Mouse (Mus musculus) urinary bladder, postnatal 10 days (tissue): ENCODE data around the gene Bbx.

Experiments
- DNase-seq: peaks from one replicate; pipeline ENCODE4 v3.0.0; 2022; ENCODE audit warnings: low spot score

Bbx gene

DNA sequence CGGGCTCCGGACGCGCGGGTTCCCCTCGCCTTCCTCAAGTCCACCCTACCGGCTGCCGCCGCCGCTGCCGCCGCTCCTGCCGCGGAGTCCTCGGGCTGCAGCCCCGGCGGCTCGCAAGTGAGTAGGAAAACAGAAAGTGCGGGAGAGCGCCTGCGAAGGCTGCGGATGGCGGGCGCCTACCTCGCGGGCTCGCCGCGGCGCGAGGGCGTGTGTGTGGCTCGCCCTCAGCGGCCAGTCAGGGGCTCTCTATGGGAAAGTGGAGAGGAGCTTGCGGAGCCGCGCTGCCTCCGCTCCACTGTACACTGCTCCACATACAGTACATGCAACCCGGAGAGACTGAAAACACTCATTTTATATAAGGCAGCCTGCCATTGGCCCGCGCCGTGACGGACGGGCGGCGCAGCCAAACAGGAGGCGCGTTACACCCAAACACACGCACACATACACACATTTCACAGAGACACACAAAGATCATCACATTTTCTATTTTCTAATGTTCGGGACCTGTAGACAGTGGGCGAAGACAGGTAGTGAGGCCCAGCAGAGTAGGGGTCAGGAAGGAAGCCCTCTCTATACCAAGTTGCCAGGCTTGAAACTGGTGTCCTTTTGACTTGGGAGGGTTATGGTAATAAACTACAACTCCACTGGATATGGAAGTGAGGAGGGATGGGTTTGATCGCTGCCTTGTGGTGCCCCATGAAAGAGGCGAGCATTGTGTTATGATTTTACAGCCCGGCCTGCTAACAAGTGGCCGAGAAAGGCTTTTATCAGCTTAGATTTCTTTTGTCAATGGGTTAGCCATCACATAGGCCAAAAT, at the start of gene Bbx:
Gene Bbx, minus strand, starts transcription at position 329 of the 817 bp plus-strand sequence.
- peak; percentile 68 for DNase-seq

DNA sequence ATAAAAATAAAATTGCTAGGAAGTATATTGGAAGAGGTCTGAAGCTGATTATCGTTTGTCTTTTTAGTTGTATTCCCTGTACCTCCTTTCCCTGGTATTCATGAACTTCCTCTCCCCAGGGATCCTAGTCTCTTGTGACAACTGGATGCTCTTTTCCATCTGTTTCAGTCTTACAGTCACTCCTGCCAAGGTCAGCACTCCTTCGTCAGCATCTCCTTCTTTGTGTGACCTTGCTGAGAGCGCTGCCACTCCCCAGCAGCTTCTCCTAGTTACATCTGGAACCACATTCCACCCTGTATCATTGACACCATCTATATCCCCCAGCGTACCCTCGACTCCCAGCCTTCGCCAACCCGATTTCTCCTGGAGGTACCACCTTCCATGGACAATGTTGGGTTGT, 49.7 kb upstream of the Bbx start:
- no peak for DNase-seq

DNA sequence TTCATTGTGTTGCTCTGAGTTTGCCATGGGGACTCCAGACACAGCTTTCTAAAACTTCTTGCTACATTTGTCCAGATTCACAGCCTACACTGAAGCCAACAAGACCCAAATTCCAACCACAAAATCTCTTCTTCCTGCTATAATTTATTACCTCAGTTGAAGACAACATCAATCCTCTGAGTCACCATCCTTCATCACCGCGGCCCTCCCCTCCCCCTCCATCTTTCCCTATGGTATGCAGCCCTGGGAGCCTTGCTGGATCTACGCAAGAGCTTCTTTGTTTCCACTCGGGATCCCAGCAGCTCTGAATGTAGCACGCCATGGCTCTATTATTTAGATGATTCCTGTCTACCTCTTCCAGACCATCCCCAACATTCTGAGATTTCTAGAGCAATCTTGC, 49.2 kb upstream of the Bbx start:
- DNase-seq: no peak

DNA sequence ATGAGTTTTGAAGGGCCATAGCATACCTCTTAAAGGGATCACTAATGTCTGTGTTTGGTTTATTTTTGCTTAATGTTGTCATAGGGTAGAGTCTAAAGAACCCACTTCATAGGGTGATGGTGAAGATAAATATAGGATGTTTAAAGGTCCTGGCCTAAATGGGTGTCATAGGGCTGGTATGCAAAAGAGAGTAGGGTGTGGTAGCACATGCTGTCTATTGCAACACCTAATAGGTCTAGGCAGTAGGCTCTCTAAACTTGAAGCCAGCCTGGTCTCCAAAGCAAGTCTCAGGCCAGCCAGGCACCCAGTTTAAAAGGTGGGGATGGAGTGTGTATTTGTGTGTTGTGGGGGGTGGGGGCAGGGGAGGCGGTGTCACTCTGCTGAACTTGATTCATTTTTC, 46.5 kb upstream of the Bbx start:
- no peak for DNase-seq

DNA sequence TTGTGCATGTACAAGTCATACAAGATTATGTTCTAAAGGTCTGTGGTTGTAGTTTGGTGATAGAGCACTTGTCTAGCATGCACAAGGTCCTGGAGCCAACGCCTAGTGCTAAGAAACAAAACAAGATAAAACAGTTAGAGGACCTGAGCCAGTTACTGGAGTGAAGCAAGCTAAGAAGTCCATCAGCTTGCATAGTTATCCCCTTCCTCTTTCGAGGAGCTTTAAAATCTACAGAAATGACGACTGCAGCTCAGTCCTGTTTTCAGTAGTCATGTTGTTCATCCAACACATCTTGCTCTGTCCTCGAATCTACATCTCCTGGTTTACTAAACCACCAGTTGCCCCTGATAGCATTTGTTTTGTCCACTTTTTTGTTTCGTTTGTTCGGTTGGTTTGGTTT, 45.4 kb upstream of the Bbx start:
- no peak for DNase-seq

DNA sequence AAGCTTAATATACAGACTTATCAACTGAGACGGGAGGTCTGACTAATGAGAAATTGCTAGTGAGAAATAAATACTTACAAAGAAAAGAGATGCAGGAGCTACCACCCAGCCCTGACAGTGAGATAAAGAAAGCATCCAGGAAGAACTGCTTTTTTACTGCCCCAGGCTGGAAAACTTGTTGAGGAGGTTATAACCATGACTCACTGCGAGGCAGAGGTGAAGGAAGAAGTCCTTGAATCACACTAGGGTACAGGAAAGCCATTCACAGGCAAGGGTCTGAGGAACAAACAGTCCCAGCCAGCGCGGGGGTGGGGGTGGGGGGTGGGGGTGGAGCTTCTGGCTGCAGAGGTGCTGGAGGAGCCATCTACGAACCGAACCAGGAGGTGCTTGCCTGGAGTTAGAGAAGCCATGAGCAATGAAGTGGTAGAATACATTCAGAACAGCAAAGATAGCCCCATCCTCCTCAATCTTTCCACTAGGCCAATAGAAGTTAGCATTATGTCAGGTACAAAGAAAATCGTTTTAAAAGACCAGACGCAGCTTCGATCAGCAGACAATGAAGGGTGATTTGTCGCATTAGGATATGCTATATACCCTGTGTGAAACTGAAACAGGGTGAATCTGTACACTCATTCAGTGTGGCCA, 30.2 kb upstream of the Bbx start:
- no peak for DNase-seq

DNA sequence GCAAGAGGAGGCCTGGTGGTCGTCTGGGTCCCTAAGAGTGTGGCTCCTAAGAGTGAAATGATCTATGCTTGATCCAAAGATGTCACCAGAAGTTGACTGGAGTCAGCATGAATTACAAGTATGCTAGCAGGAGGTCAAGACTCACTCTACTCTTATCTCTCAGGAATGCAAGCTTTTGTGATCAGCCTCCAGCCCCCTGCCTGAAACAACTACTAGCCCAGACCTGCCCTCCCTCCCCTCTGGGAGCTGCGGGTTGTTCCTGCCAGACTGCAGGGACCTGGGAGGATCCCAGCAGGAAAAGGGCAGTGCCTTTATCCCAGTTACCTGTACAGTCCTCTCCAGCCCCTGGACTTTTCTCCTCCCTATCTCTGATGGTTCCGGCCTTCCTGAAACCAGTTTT, 27.0 kb upstream of the Bbx start:
- no peak for DNase-seq

DNA sequence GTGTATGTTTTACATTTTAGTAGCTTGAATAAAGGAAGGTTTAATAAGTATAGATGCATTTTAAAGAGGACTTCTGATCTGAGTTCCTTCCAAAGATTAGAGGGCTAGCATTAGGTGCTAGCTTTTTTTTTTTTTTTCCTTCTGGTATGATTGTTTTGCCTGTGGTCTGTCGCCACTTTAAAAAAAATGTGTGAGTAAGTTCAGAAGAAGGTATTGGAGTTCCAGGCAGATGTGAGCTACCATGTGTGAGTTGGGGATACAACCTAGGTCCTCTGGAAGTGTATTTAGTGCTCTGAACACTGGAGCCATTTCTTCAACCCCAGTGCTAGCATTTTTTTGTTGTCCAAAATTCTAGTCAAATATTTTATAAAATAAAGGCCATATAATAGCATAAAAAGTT, 23.9 kb upstream of the Bbx start:
- no peak for DNase-seq

DNA sequence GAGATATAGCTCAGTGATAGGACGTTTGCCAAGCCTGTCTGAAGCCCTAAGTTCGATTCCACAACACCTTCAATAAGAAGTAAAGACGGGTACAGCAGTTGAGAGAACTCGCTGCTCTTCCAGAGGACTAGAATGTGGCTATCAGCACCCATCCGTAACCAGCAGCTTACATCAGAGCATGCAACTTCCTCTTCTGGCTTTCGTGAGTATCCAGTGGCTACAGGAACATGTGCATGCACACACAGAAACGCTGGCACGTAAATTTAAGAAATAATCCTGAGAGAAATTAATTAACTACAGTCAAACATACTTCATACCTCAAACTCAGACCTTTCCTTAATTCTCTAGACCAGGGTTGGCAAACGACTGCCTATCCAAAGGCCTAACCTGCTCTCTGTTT, 16.9 kb upstream of the Bbx start:
- DNase-seq: no peak

DNA sequence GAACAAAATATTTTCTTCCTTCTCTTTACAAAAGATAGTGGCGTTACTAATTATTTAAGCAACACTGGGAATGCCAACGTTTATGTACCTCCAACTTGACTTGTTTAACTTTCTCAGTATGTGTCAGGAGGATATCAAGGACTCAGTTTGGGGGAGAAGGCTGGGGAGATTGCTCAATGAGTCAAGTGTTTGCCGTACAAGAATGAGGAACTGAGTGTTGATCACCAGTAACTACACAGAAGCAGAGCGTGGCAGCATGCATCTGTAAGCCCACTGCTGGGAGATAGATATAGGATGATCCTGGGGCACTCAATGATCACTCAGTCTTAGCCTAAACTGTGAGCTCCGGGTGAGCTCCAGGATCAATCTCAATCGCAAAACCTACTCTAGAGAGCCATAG, 12.8 kb upstream of the Bbx start:
- DNase-seq: no peak

DNA sequence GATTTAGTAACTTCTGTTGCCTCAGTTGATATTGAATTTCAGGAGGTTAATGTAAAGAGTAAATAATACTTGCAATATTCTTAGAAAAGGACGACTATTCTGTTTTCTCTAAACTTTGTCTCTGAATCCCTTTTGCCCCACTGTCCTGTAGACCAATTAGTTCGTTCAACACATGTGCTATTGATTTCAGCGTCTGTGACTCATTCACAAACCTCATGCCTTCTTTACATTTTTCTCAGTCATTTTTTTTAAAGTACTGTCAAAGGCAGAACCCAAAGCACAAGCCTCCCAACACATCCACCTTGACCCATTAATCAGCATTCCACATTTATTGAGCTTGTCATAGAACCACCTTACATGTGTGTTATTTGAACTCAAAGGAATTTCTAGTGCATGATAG, 6.6 kb upstream of the Bbx start:
- no peak for DNase-seq

DNA sequence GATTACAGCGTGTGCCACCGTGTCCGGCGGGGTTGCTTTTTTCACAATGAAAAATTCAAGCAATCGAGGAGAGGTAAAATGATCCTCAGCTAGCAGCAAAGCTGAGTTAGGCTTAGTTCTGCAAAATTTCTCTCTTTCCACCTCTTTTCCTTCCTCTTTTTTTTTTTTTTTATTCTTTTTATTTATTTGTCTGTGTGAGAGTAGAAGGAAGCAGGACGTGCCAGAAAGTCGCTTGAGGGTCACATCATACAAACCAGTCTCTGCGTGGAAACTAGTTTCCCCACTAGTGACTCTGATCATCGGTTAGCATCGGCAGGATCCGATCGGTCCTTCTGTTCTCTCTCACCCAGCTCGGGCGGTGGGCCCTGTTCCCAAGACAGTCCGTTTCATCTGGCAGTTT, 5.6 kb upstream of the Bbx start:
- no peak for DNase-seq

DNA sequence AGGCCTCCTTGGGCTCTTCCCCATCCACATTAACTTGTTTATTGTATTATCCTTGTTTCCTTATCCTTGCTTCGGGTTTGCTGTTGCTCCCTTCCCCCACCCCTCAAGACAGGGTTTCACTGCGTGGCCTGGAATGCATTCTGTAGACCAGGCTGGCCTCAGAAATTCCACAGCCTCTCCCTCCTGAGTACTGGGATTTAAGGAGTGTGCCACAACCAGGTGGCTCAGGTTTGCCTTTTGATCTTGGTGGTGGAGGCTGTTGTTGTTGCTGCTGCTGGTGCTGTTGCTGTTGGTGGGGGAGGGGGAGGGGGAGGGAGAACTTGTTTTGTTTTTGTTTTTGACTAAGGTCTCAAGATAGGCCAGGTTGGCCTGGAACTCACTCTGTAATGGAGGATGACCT, 5.1 kb upstream of the Bbx start:
- no peak for DNase-seq

DNA sequence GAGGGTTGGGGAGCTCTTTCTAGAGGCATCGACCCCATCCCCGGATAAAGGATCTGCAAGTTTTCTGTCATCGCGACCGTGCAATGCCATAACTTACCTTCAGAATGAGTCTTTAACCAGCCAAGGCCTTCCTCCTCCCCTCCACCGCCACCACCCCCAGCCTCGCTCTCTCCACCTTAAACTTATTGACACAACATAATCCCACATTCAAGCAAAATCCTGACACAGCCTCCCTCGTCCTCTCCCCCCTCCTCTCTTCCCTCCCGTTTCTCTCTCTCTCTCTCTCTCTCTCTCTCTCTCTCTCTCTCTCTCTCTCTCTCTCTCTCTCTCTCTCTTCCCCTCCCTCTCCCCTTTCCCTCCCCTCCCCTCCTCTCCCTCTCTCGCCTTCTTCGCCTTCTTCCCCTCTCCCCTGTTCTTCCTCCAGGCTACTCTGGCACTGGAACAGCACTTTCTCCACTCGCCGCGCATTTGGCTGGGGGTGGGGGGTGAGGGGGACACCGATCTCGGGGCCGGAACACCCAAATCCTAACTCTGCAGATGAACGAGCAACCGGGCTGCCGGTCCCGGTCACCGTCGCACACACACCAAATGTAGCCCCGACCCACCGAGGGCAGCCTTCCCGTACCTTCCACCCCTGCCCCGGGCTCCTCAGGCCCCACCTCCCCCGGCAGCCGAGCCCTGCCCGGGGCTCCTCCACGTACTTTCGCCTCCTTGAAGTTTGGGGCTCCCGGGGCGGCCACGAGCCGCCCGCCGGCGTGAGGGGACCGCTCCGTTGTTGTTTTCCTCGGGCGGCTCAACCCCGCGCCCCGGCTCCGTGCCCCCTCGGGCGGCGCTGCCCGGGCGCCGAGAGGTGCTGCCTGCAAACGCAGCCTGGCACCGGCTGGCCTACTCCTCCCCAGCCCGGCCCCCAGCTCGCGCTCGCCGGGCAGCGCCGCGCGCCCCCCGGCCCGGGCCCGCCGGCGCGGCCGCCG, 894 bp downstream of the Bbx start:
- DNase-seq: no peak

DNA sequence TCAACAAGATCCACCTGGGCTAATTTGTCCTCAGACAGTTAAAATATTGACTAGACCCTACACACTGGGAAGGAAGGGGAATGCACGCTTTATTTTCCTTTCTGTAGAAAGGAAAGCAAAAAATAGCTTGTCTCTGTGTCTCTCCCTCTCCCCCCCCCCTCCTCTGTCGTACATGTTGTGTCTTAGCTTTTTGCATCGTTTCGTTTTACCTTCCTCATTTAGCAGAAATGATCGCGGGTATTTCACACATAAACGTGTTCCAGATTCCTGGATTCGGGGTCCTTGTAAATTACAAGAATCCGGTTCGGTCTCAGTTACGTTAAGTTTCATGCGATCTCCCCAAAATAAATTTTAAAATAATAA, 1.7 kb downstream of the Bbx start:
- DNase-seq: no peak

DNA sequence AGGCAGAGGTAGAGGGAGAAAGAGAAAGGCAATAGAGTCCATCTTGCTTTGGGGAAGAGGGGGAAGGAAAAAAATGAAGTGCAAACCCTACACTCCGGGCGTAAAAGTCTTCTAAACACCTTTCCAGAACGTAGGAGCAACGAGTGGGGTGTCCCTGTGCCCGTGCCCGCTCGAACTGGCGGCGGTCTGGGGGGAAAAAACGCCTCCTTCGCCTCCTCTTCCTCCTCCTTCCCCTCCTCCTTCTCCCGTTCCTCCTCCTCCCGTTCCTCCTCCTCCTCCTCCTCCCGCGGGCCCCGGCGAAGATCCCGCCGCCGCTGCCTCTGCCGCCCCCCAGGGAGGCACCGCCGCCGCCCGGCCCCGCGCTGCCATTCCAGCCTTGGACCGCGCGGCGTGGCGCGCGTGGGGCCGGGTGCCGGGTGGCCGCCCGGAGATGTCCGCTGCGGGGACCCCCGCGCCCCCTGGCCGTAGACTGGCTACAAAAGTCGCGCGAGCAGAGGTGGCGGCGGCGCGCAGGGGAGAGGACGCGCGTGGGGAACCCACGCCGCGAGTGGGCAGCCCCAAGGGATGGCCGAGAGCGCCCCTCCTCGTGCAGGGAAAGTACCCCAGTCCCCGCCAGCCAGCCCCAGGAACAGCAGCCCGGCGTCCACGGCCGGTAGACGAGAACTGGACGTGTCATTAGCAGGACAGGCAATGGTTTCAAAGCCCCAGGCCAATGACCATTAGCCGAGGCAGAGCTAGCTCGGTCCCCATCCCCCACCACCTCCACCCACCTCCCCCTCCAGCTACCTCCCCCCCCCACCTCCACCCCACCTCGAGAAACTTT, 2.3 kb downstream of the Bbx start:
- DNase-seq: no peak

DNA sequence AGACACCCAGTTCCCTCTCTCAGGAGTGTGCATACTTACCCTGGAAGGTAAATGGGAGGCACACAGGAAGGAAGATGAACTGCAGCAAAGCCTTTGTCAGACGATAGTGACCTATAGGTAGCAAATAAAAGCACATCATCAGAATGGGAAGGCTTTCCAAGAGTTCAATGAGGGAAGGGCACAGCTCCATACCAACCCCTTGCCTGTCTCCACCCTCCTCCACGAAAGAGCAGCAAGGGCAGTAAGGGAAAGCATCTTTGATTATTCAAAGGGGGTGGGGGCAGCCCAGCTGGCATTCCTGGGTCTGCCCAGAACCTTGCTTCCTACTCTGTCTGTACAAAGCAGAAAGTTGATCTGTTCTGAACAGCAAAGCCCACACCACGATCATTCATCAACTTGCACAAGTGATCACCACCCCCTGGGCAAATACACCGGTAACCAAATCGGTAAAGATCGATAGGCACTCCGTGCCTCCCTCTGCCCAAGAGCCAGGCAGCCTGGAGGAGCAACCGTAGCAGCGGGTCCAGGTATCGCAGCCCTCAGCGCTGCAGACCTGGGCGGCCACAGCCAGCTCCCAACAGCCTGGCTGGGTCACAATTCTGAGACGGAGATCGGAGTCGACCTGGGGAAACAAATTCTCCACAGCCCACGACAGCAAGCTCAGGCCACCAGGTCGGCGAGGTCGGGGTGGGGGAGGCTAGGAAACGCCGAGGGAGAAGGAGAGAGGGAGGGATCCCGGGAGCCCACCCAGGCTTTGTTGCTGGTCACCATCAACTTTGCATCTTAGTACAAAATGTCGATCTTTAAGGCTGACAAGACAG, 3.1 kb downstream of the Bbx start:
- no peak for DNase-seq

DNA sequence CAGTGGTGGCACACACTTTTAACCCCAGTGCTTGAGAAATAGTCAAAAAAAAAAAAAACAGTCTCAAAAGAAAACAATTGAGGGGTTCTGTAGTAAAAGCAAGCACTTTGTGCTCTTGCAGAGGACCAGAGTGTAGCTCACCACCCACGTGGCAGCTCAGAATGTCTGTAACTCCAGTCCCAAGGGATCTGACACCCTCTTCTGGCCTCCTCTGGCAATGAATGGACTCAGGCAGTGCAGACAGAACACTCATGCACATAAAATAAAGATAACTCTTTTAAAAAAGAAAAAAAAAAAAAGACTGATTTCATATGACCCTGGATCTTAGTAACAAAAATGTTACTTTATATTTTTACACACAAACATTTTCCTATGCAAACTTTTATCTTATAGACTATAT, 12.1 kb downstream of the Bbx start:
- DNase-seq: no peak

DNA sequence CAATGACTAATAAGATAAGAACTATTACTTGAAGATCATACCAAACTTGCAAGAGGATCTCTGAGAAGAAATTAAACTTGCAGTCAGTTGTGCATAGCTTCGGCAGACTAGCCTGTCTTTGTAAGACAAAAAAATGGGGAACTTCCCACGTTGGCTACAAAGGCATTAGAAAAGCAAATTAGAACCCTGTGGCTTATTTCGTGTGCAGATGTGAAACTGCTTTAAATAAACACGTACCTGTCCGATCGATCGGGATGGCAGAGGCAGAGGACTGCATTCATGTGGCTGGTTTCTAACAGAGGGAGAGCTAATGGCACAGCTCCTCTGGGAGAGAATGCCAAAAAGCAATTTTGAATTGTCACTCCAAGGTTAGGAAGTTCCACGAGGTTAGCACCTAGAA, 16.8 kb downstream of the Bbx start:
- DNase-seq: no peak

DNA sequence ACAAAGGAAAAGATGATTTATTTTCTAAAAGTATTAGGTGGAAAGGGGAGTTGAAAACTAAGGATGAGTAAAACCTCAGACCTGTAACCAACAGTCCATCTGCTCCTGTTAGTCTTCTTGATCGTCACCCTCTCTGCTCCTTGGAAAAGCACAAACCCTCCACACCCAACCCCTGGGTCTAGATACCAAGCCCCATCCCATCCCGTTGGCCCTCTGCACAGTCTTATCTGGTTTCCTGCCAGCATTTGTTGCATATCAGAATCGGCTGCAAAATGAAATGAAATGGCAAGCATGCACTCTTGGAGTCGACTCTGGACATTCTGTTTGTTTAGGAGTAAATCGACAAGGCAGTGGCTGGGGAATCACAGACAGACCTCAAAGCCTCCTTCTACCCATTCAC, 29.3 kb downstream of the Bbx start:
- DNase-seq: no peak

DNA sequence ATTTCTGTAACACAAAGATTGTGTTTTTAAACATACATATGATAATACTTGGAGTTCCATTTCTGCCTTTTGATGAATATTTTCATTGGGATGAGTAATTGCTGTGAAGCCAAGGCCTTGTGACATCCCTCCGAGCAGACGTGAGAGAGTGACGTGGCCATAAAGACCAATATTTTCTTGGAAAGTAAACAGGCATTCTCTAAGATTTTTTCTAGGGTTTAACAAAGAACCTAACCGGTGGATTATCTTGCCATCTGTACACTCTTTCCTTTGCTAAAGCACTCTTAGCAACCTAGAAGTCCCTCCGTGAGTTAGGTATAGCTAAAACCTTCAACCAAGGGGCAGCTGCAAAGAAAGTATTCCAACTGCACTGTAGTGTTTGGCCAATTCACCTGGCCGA, 32.4 kb downstream of the Bbx start:
- no peak for DNase-seq
